Mouse (Mus musculus): ENCODE results near the gene Bdp1.

Bdp1 gene

DNA sequence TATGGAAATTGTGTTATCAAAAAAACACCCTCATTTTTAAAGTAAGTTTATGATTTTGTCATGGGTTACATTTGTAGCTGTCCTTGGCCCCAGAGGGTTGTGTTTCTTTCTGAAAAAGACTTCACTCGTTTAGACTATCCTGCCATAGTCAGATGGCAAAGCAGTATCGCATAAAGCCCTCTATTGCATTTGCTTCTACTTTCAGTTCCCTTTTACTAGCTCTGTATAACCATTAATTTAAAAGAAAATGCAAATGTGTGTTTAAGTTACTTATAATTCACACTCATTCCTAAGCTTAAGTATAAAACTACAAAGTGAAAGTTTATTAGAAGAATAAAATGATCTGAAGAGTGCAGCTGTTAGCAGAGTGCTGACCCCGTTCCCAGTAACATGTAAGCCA, 104.8 kb downstream of the Bdp1 start:
- no peak for DNase-seq

GRCm38 (mm10) chr13:99998099-99998498, 105.8 kb downstream of the Bdp1 start:
- no peak for DNase-seq

GRCm38 (mm10) chr13:99989592-99989991, 114.3 kb downstream of the Bdp1 start:
- DNase-seq, result no peak

DNA sequence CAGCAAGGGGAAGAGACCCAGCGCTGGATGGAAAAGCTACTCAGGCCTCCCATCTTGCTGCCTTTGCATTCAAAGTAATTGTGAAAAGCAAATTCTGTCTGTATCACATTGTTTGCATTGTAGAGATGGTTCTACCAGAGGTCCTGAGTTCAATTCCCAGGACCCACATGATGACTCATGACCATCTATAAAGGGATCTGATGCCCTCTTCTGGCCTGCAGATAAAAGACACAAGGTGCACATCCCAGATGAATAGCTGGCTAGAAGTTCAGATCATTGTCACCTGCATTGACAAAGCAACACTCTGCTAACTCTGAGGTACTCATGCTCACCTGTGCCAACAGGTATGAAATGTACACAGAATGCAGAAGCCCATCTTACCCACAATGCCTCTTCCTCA, 120.5 kb downstream of the Bdp1 start:
- DNase-seq, result no peak

DNA sequence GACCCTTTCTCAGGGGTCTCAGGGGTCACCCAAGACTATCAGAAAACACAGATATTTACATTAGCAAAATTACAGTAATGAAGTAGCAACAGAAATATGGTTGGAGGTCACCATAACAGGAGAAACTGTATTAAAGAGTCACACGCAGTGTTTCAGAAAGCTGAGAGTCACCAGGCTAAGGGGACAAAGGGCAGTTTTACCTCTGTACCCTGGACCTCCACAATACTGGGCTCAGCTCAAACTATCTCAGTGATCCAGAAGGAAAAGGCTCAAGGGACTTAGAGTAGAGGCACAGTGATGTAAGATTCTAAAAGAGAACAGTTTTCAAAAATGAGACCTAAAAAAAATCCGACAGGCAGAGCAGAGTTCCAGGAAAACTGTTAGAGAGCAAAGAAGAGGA, 124.5 kb downstream of the Bdp1 start:
- no peak for DNase-seq

DNA sequence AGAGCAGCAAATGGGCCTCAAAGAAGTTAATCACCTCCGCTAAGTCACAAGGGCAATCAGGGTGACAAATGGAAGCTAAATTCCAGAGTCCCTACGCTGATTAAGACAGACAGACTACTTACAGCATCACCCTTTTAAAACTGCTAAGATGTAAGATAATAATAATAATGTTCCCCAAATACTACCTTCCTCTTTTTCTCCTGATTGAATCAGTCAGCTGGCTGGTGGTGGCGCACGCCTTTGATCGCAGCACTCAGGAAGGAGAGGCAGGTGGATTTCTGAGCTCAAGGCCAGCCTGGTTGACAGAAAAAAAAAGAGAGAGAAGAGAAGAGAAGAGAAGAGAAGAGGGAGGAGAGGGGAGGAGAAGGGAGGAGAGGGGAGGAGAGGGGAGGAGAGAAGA, 133.8 kb downstream of the Bdp1 start:
- DNase-seq, result no peak

Data from thymus, postnatal 4 days (tissue).